Mouse (Mus musculus) cerebellum, postnatal 25 days (tissue): ENCODE data around the gene Mdga1.

Experiments used
- DNase-seq, 2 experiments: peaks; one replicate each; pipeline ENCODE4 v3.0.0; 2021; ENCODE audit warnings: mixed read lengths in 2 of 2

Gene Mdga1

GRCm38 (mm10) chr17:29883351-29883750, 86.5 kb downstream of the Mdga1 start:
- DNase-seq: no peak

- peak; percentile 83 to 87 for DNase-seq
Measured at GRCm38 (mm10) chr17:29882885-29883284, 87.0 kb downstream of the Mdga1 start.

GRCm38 (mm10) chr17:29880251-29880650, 89.6 kb downstream of the Mdga1 start:
- no peak for DNase-seq

GRCm38 (mm10) chr17:29878990-29879389, 90.9 kb downstream of the Mdga1 start:
- DNase-seq: no peak

GRCm38 (mm10) chr17:29874082-29874679, 95.7 kb downstream of the Mdga1 start:
- DNase-seq: peak in 1 of 2 experiments; percentile 42

- DNase-seq: peak; percentile 89 to 90
Measured at GRCm38 (mm10) chr17:29873580-29874015, 96.3 kb downstream of the Mdga1 start.

- no peak for DNase-seq
Measured at GRCm38 (mm10) chr17:29870316-29870715, 99.6 kb downstream of the Mdga1 start.

- DNase-seq: no peak
Measured at GRCm38 (mm10) chr17:29865914-29866313, 104.0 kb downstream of the Mdga1 start.

GRCm38 (mm10) chr17:29864440-29864839, 105.4 kb downstream of the Mdga1 start:
- DNase-seq: no peak

GRCm38 (mm10) chr17:29859788-29860283, 110.1 kb downstream of the Mdga1 start:
- no peak for DNase-seq

GRCm38 (mm10) chr17:29858764-29859163, 111.1 kb downstream of the Mdga1 start:
- DNase-seq: peak in 1 of 2 experiments; percentile 65

GRCm38 (mm10) chr17:29855702-29856580, 113.9 kb downstream of the Mdga1 start:
- DNase-seq: no peak

- DNase-seq: no peak
Measured at GRCm38 (mm10) chr17:29854835-29855234, 115.1 kb downstream of the Mdga1 start.

GRCm38 (mm10) chr17:29854388-29854787, 115.5 kb downstream of the Mdga1 start:
- DNase-seq: no peak

GRCm38 (mm10) chr17:29852846-29853486, 116.9 kb downstream of the Mdga1 start:
- DNase-seq: no peak

GRCm38 (mm10) chr17:29849436-29849797, 120.5 kb downstream of the Mdga1 start:
- no peak for DNase-seq

GRCm38 (mm10) chr17:29848793-29849435, 121.0 kb downstream of the Mdga1 start:
- DNase-seq: peak; percentile 86 to 90

GRCm38 (mm10) chr17:29847291-29847690, 122.6 kb downstream of the Mdga1 start:
- DNase-seq: no peak

GRCm38 (mm10) chr17:29846284-29846683, 123.6 kb downstream of the Mdga1 start:
- DNase-seq: no peak

GRCm38 (mm10) chr17:29844949-29845348, 124.9 kb downstream of the Mdga1 start:
- no peak for DNase-seq

GRCm38 (mm10) chr17:29843419-29844162, 126.3 kb downstream of the Mdga1 start:
- no peak for DNase-seq
